Mouse (Mus musculus): ENCODE data around the gene Olfr450. TPM values are rescaled to one million over a fixed set of nuclear protein-coding genes. Genes with fewer than 3 reads are reported as not detected.

Olfr450 gene
- not detected for polyA plus RNA-seq (2014; fragmentation: Illumina TruSeq; extraction: RNeasy Lipid Tissue Mini Kit (QIAGEN cat#74804); ENCODE audit: low read depth, low replicate concordance)

GRCm38 (mm10) chr6:42811639-42812038 is at the start of gene Olfr450:
Gene Olfr450, plus strand, starts transcription at chr6:42811939.

DNA sequence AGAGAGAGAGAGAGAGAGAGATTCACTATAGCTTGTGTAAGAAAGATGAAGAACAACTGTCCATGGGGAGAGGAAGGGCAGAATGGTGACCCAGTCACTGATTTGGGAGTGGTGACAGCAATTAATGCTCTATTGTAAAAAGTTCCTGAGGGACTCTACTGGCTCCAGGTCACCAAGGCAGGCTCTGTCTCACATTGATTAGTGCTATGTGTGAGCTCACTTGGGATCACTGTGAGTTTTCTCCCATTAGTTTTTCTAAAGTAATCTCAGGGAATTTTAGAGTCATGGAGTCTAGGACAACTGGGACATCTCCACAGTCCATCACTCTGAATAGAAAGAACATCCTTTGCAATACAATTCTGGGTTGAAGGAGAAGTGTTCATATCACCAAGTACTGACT is 26.9 kb upstream of the Olfr450 start, which contains the start of gene Olfr452:
TSS of gene Olfr452 (plus strand) at position 301 of the 400 bp plus-strand sequence.

GRCm38 (mm10) chr6:42834084-42834483 is 22.3 kb downstream of the Olfr450 start, which contains the start of gene Olfr449:
Gene Olfr449, plus strand, starts transcription at chr6:42834384.

Other genes with a start within 250 kb of the Olfr450 start
- gene Tcaf3, start 214.2 kb upstream of the Olfr450 start, polyA plus RNA-seq (2014; fragmentation: Illumina TruSeq; extraction: RNeasy Lipid Tissue Mini Kit (QIAGEN cat#74804); ENCODE audit: low read depth, low replicate concordance): not detected
- 2.4 TPM for gene Tcaf2, start 166.7 kb upstream of the Olfr450 start, polyA plus RNA-seq (2014; fragmentation: Illumina TruSeq; extraction: RNeasy Lipid Tissue Mini Kit (QIAGEN cat#74804); ENCODE audit: low read depth, low replicate concordance)
- 20.3 TPM for gene Tcaf1, start 101.9 kb upstream of the Olfr450 start, polyA plus RNA-seq (2014; fragmentation: Illumina TruSeq; extraction: RNeasy Lipid Tissue Mini Kit (QIAGEN cat#74804); ENCODE audit: low read depth, low replicate concordance)
- gene Olfr453, start 72.6 kb upstream of the Olfr450 start, polyA plus RNA-seq (2014; fragmentation: Illumina TruSeq; extraction: RNeasy Lipid Tissue Mini Kit (QIAGEN cat#74804); ENCODE audit: low read depth, low replicate concordance): not detected
- not detected for gene Olfr38, start 55.5 kb upstream of the Olfr450 start, polyA plus RNA-seq (2014; fragmentation: Illumina TruSeq; extraction: RNeasy Lipid Tissue Mini Kit (QIAGEN cat#74804); ENCODE audit: low read depth, low replicate concordance)
- not detected for gene Olfr452, start 26.8 kb upstream of the Olfr450 start, polyA plus RNA-seq (2014; fragmentation: Illumina TruSeq; extraction: RNeasy Lipid Tissue Mini Kit (QIAGEN cat#74804); ENCODE audit: low read depth, low replicate concordance)
- gene Olfr449, start 22.4 kb downstream of the Olfr450 start, polyA plus RNA-seq (2014; fragmentation: Illumina TruSeq; extraction: RNeasy Lipid Tissue Mini Kit (QIAGEN cat#74804); ENCODE audit: low read depth, low replicate concordance): not detected
- not detected for gene Olfr448, start 78.5 kb downstream of the Olfr450 start, polyA plus RNA-seq (2014; fragmentation: Illumina TruSeq; extraction: RNeasy Lipid Tissue Mini Kit (QIAGEN cat#74804); ENCODE audit: low read depth, low replicate concordance)
- not detected for gene Olfr447, start 96.9 kb downstream of the Olfr450 start, polyA plus RNA-seq (2014; fragmentation: Illumina TruSeq; extraction: RNeasy Lipid Tissue Mini Kit (QIAGEN cat#74804); ENCODE audit: low read depth, low replicate concordance)
- not detected for gene Olfr446, start 109.4 kb downstream of the Olfr450 start, polyA plus RNA-seq (2014; fragmentation: Illumina TruSeq; extraction: RNeasy Lipid Tissue Mini Kit (QIAGEN cat#74804); ENCODE audit: low read depth, low replicate concordance)
- not detected for gene Olfr444, start 137.1 kb downstream of the Olfr450 start, polyA plus RNA-seq (2014; fragmentation: Illumina TruSeq; extraction: RNeasy Lipid Tissue Mini Kit (QIAGEN cat#74804); ENCODE audit: low read depth, low replicate concordance)

Data from kidney, adult 10 weeks (tissue).